ENCODE assay signal across 8 mouse cellular contexts in the genomic region with DNA sequence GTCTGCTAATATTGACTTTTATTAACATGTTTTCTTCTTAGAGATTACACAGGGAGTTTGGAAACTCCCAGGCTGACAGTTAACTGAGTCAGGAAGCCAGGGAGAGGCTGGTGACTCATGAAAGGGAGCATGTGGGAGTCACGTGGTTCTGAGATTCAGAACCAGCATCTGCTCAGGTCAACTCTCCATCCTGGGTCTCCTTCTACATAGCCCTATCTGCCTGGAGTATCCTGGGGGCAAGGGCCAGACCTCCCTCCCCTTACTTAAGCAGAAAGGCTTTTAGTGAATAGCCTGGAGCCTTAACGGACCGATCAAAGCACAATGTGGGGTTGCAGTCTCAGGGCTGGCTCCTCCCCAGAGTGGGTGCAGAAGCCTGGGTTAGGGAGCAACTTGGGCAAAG. TPM values are rescaled to one million over a fixed set of nuclear protein-coding genes. Genes with fewer than 3 reads are reported as not detected.
DNase-seq lines count a peak whose midpoint lies in the region; ATAC-seq and TF ChIP-seq lines count a peak whose summit lies in the region.

No protein-coding gene starts in this region.

- peak; percentile 28; the same call in 1 of the 2 replicates for ATAC-seq in cerebellum, adult (ENCODE audit: insufficient number of reproducible peaks, low FRiP score, low TSS enrichment)
- no peak; the same call in 1 of the 2 replicates for ATAC-seq in midbrain, embryonic 13.5 days
- ATAC-seq in midbrain, postnatal 0 days (ENCODE audit: low FRiP score) = no peak
- no peak for ATAC-seq in hindbrain, embryonic 16.5 days

- 0 out of 2 replicates have a peak overlapping the region, but pooled peaks have one; percentile 42 for H3K27ac ChIP-seq in midbrain, embryonic 13.5 days
- no peak overlapping the region for H3K27ac ChIP-seq in midbrain, postnatal 0 days (ENCODE audit: low read depth, low read length)
- peak overlapping the region; percentile 70 for H3K27ac ChIP-seq in olfactory bulb, adult 2 months (ENCODE audit: insufficient read depth, low read depth, low read length)
- H3K27ac ChIP-seq in hindbrain, embryonic 16.5 days (ENCODE audit: low read depth, low read length) = no peak overlapping the region

- no peaks in the 10 kb centered on the region for H3K9me3 ChIP-seq in midbrain, embryonic 13.5 days
- H3K9me3 ChIP-seq in midbrain, postnatal 0 days (ENCODE audit: low read length) = no peaks in the 10 kb centered on the region
- no peaks in the 10 kb centered on the region for H3K9me3 ChIP-seq in hindbrain, embryonic 16.5 days (ENCODE audit: control insufficient read depth, low read length)

- no peak overlapping the region for H3K4me3 ChIP-seq in midbrain, embryonic 13.5 days (replicated peaks)
- no peak overlapping the region for H3K4me3 ChIP-seq in midbrain, postnatal 0 days (ENCODE audit: low read depth, low read length)
- H3K4me3 ChIP-seq in olfactory bulb, adult 2 months (ENCODE audit: insufficient read depth, low read depth, low read length) = no peak overlapping the region
- no peak overlapping the region for H3K4me3 ChIP-seq in hindbrain, embryonic 16.5 days (ENCODE audit: low read length)

- no peak for DNase-seq in cerebellum, postnatal 4 days (ENCODE audit: low spot score in 2 of 2)
- no peak for DNase-seq in midbrain, postnatal 0 days (ENCODE audit: low spot score)
- DNase-seq in cerebellum, adult 9-11 months = peak; percentile 58
- DNase-seq in spleen, postnatal 14 days (ENCODE audit: low spot score in 2 of 2) = no peak

- no peak for TF ChIP-seq CTCF in midbrain, postnatal 0 days (IDR thresholded peaks at IDR 0.05)
- no peak for TF ChIP-seq CTCF in olfactory bulb, adult 2 months (IDR thresholded peaks at IDR 0.05; ENCODE audit: insufficient read depth, low read depth, low read length)

- peaks cover 14% of the 10 kb centered on the region; the same call in 1 of the 2 replicates for H3K27me3 ChIP-seq in midbrain, embryonic 13.5 days
- no peaks in the 10 kb centered on the region for H3K27me3 ChIP-seq in midbrain, postnatal 0 days (ENCODE audit: insufficient read depth, low read length)
- no peaks in the 10 kb centered on the region for H3K27me3 ChIP-seq in hindbrain, embryonic 16.5 days (replicated peaks; ENCODE audit: control insufficient read depth, insufficient read depth, low read length)

- 15% methylated on average over 3 of the region's 3 CpGs for WGBS in midbrain, embryonic 13.5 days
- 26% methylated on average over 3 of the region's 3 CpGs for WGBS in midbrain, postnatal 0 days
- 3% methylated on average over 3 of the region's 3 CpGs for WGBS in olfactory bulb, adult 2 months
- WGBS in hindbrain, embryonic 16.5 days = 15% methylated on average over 3 of the region's 3 CpGs

- H3K4me2 ChIP-seq in midbrain, embryonic 13.5 days (replicated peaks) = no peak overlapping the region
- no peak overlapping the region for H3K4me2 ChIP-seq in midbrain, postnatal 0 days (ENCODE audit: low read depth, low read length, poor library complexity, severe bottlenecking)
- no peak overlapping the region for H3K4me2 ChIP-seq in hindbrain, embryonic 16.5 days (ENCODE audit: low read length)

- H3K36me3 ChIP-seq in midbrain, embryonic 13.5 days = no peaks in the 10 kb centered on the region
- no peaks in the 10 kb centered on the region for H3K36me3 ChIP-seq in midbrain, postnatal 0 days (ENCODE audit: insufficient read depth, low read length)
- H3K36me3 ChIP-seq in hindbrain, embryonic 16.5 days (ENCODE audit: control insufficient read depth, insufficient read depth, low read length) = no peaks in the 10 kb centered on the region

- no peak for TF ChIP-seq POLR2A in olfactory bulb, adult 2 months (IDR thresholded peaks at IDR 0.05; ENCODE audit: insufficient read depth, low read depth, low read length)

- peaks cover 35% of the 10 kb centered on the region for H3K4me1 ChIP-seq in midbrain, embryonic 13.5 days (replicated peaks)
- H3K4me1 ChIP-seq in midbrain, postnatal 0 days (ENCODE audit: insufficient read depth, low read length) = peaks cover 11% of the 10 kb centered on the region; the same call in 1 of the 2 replicates
- peaks cover 41% of the 10 kb centered on the region for H3K4me1 ChIP-seq in olfactory bulb, adult 2 months (ENCODE audit: control insufficient read depth, insufficient read depth, low read length)
- H3K4me1 ChIP-seq in hindbrain, embryonic 16.5 days (ENCODE audit: control insufficient read depth, insufficient read depth, low read depth, low read length) = peaks cover 12% of the 10 kb centered on the region

- no peak overlapping the region for H3K9ac ChIP-seq in midbrain, embryonic 13.5 days (replicated peaks)
- no peak overlapping the region for H3K9ac ChIP-seq in midbrain, postnatal 0 days (replicated peaks; ENCODE audit: low read length, poor library complexity, severe bottlenecking)
- no peak overlapping the region for H3K9ac ChIP-seq in hindbrain, embryonic 16.5 days (ENCODE audit: low read depth, low read length)

RNA-seq across cellular contexts. Expression of a gene that starts 30.7 kb away (rescaled TPM):
- polyA plus RNA-seq in midbrain, embryonic 13.5 days (2015; fragmentation: Nextera tagmentation; extraction: Ambion mirVana) = 1.1 and 1.5 TPM in 2 replicates
- 14.4 and 26.2 TPM in 2 replicates for total RNA-seq in midbrain, postnatal 0 days (2014; rRNA removed)
- 2.7 and 2.9 TPM in 2 replicates for polyA plus RNA-seq in midbrain, postnatal 0 days (2015; fragmentation: Nextera tagmentation; extraction: Ambion mirVana)
- polyA plus RNA-seq in olfactory bulb, adult 2 months (2012; ENCODE audit: insufficient read depth, insufficient read length, low replicate concordance, missing spikeins) = not detected in 2 replicates
- 3.5 and 3.7 TPM in 2 replicates for polyA plus RNA-seq in hindbrain, embryonic 16.5 days (2015; fragmentation: Nextera tagmentation; extraction: Ambion mirVana)

RNA-seq across cellular contexts. Expression of a gene that starts 48.6 kb away (rescaled TPM):
- polyA plus RNA-seq in midbrain, embryonic 13.5 days (2015; fragmentation: Nextera tagmentation; extraction: Ambion mirVana) = 2.3 and 3.2 TPM in 2 replicates
- 13.1 and 18.7 TPM in 2 replicates for total RNA-seq in midbrain, postnatal 0 days (2014; rRNA removed)
- 7.2 and 9.6 TPM in 2 replicates for polyA plus RNA-seq in midbrain, postnatal 0 days (2015; fragmentation: Nextera tagmentation; extraction: Ambion mirVana)
- polyA plus RNA-seq in olfactory bulb, adult 2 months (2012; ENCODE audit: insufficient read depth, insufficient read length, low replicate concordance, missing spikeins) = not detected in 2 replicates
- polyA plus RNA-seq in hindbrain, embryonic 16.5 days (2015; fragmentation: Nextera tagmentation; extraction: Ambion mirVana) = 12.0 and 13.6 TPM in 2 replicates

Comparison
In these comparisons a context has a peak if more than half of its experiments do, and no peak if none do; other contexts are left out.
1. H3K27ac ChIP-seq: peak in midbrain, embryonic 13.5 days (single experiment) and olfactory bulb, adult 2 months (single experiment); none in midbrain, postnatal 0 days (single experiment) and hindbrain, embryonic 16.5 days (single experiment).